Mouse (Mus musculus) hindbrain, postnatal 0 days (tissue): ENCODE measurements at regions not wholly inside any gene's neighbourhood (a gene's known extent, or its start where the extent isn't known, plus 50 kb on each side); places are given as distances from the start of the nearest gene placed in this dataset.
A peak's percentile ranks its signal among the peaks of the same experiment; 100 is the strongest.
"Not testable (repeated sequence)": the region's sequence is repeated elsewhere in the genome, so short reads cannot be mapped to it uniquely, and the experiment has no call there.

Source experiments
- ATAC-seq: fragments of 200-750 bp; cut with Nextera tagmentation; 2 replicates; pipeline ENCODE4 v1.8.0; 2017; ENCODE audit warnings: mild to moderate bottlenecking, moderate TSS enrichment, moderate library complexity
- DNase-seq: peaks from one replicate; pipeline ENCODE4 v3.0.0-alpha.2; 2015; ENCODE audit warnings: low spot score
- H3K27ac ChIP-seq: fragments of 300-500 bp; sonication (generic); 2 replicates; pipeline ENCODE4 v1.5.1; 2014; ENCODE audit warnings: mild to moderate bottlenecking
- H3K27me3 ChIP-seq: fragments of 300-500 bp; sonication (generic); 2 replicates; pipeline ENCODE4 v1.6.1; 2014; ENCODE audit warnings: low read length, mixed read lengths; ENCODE audit not compliant: insufficient read depth
- H3K36me3 ChIP-seq: fragments of 300-500 bp; sonication (generic); 2 replicates; pipeline ENCODE4 v1.6.1; 2014; ENCODE audit warnings: low read length, mixed read lengths; ENCODE audit not compliant: insufficient read depth
- H3K4me1 ChIP-seq: fragments of 300-500 bp; sonication (generic); 2 replicates; pipeline ENCODE4 v1.6.1; 2014; ENCODE audit warnings: antibody characterized with exemption, low read length, mixed read lengths; ENCODE audit not compliant: insufficient read depth
- H3K4me2 ChIP-seq: fragments of 300-500 bp; sonication (generic); 2 replicates; pipeline ENCODE4 v1.6.1; 2014; ENCODE audit warnings: low read depth, mild to moderate bottlenecking, low read length, moderate library complexity, mixed read lengths
- H3K4me3 ChIP-seq: fragments of 300-500 bp; sonication (generic); 2 replicates; pipeline ENCODE4 v1.5.1; 2014; ENCODE audit warnings: low read length
- H3K9ac ChIP-seq: fragments of 300-500 bp; sonication (generic); replicated peaks from 2 replicates; pipeline ENCODE4 v1.6.1; 2014; ENCODE audit warnings: mild to moderate bottlenecking, low read length, moderate library complexity, mixed read lengths
- H3K9me3 ChIP-seq: fragments of 300-500 bp; sonication (generic); 2 replicates; pipeline ENCODE4 v1.6.1; 2016; ENCODE audit warnings: low read length, mixed read lengths
- CTCF ChIP-seq: IDR thresholded peaks from 2 replicates; pipeline ENCODE4 v1.5.1; 2016; ENCODE audit warnings: antibody characterized with exemption, control low read depth, low read depth
- WGBS: fragments of 180-500 bp; shearing (Covaris S2); extraction: QIAGEN DNeasy Blood & Tissue Kit; methylation state at CpG from one replicate; pipeline ENCODE4 v1.1.7; 2014; 5-methylcytosine and 5-hydroxymethylcytosine counted together

DNA sequence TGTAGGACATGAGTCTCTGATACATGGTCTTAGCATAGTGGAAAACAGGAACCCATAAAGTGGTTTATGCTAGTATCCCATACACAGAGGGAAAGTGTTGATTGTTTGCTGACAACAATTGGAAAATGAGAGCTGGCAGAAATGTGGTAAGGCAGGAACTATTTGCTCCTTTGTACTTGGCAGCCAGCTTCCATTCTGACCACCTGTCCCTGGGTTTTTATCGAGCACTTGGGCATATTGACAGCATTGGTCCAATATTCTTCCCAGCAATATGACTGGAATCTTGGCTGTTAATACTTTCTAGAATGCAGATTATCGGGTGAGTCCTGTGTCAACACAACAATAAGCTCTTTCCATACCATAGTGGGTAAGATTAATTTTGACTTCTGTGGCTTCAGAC is 67.7 kb downstream of the Sult1c2 start:
- not testable (repeated sequence) for ATAC-seq, H3K4me2 ChIP-seq, DNase-seq, H3K27me3 ChIP-seq, H3K9me3 ChIP-seq, H3K4me3 ChIP-seq, H3K4me1 ChIP-seq, H3K27ac ChIP-seq, H3K36me3 ChIP-seq, H3K9ac ChIP-seq
- 87% methylated on average over 2 of the region's 2 CpGs for WGBS

DNA sequence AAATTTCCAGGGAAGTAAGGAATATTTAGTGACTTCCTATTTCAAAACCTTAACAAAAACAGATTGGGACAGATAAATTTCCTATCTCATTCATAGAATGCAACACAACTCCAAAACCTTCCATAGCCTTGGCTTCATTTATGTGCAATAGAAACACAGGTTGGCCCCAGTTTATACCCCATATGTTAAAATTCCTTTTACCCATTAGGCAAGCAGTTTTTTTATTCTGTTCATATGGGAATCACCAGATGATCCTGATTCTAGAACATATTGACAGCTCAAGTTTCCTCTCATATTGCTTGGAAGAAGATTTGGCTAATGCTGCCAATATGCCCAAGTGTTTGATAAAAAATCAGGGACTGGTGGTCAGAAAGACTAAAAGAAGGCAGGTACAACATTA is 71.8 kb upstream of the Sgo1 start:
- no peaks in the 10 kb centered on the region for H3K4me1 ChIP-seq
- ATAC-seq = no peak

DNA sequence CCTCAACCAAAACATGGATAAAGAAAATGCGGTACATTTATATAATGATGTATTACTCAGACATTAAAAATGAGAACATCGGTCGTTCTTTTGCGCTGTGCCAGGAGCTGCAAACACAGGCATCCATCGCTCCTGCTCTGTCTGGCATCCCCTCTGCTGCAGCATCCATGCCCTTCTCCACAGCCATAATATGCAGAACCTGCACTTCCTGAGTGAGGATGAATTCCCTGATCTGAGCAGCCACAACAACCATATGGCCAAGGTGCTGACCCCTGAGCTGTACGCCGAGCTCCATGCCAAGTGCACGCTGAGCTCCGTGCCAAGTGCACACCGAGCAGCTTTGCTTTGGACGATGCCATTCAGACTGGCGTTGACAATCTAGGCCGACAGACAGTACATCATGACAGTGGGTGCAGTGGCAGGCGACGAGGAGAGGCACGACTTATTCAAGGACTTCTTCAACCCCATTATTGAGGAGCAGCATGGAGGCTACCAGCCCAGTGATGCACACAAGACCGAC is 56.9 kb upstream of the Sgo1 start:
- no peak overlapping the region for H3K4me3 ChIP-seq
- no peaks in the 10 kb centered on the region for H3K9me3 ChIP-seq
- WGBS = 80% methylated on average over 17 of the region's 17 CpGs
- no peak overlapping the region for H3K4me2 ChIP-seq
- peak; percentile 77 for ATAC-seq
- no peaks in the 10 kb centered on the region for H3K36me3 ChIP-seq
- no peak overlapping the region for H3K9ac ChIP-seq
- H3K4me1 ChIP-seq = no peaks in the 10 kb centered on the region
- no peaks in the 10 kb centered on the region for H3K27me3 ChIP-seq
- no peak for TF ChIP-seq CTCF
- peak; percentile 36 for DNase-seq
- no peak overlapping the region for H3K27ac ChIP-seq

More for the DNA sequence above, 71.8 kb upstream of the Sgo1 start:
- no peaks in the 10 kb centered on the region for H3K36me3 ChIP-seq
- H3K27ac ChIP-seq = no peak overlapping the region
- no peak overlapping the region for H3K9ac ChIP-seq
- no peaks in the 10 kb centered on the region for H3K9me3 ChIP-seq
- no peaks in the 10 kb centered on the region for H3K27me3 ChIP-seq
- no peak overlapping the region for H3K4me2 ChIP-seq
- no peak for TF ChIP-seq CTCF
- no peak for DNase-seq
- no peak overlapping the region for H3K4me3 ChIP-seq
